ENCODE assay signal across 8 mouse cellular contexts in genomic region chr1:120207568-120207967, GRCm38 (mm10).
DNase-seq lines count a peak whose midpoint lies in the region; ATAC-seq lines count a peak whose summit lies in the region.

No protein-coding gene starts in this region.

- no peaks in the 10 kb centered on the region for H3K9me3 ChIP-seq in forebrain, embryonic 14.5 days (replicated peaks; ENCODE audit: control insufficient read depth, low read length)
- no peaks in the 10 kb centered on the region for H3K9me3 ChIP-seq in forebrain, embryonic 15.5 days
- no peaks in the 10 kb centered on the region for H3K9me3 ChIP-seq in embryonic facial prominence, embryonic 14.5 days (ENCODE audit: control insufficient read depth, low read length)

- WGBS in forebrain, embryonic 14.5 days = 45% methylated on average over 6 of the region's 6 CpGs
- 42% methylated on average over 6 of the region's 6 CpGs for WGBS in forebrain, embryonic 15.5 days
- 38% methylated on average over 6 of the region's 6 CpGs for WGBS in embryonic facial prominence, embryonic 14.5 days

- peak; percentile 66; the same call in 1 of the 2 replicates for ATAC-seq in forebrain, embryonic 14.5 days
- ATAC-seq in forebrain, embryonic 15.5 days (replicated peaks) = no peak
- ATAC-seq in embryonic facial prominence, embryonic 14.5 days (ENCODE audit: low read depth) = no peak
- no peak for ATAC-seq in activated CD4-positive, CD25-positive, alpha-beta regulatory T cell, adult 4 months
- no peak for ATAC-seq in inflammation-experienced regulatory T-cells, adult 6 months

- intact Hi-C loops in left cerebral cortex, postnatal 14 days (cut with DNase I) = no loop called here

- H3K9ac ChIP-seq in forebrain, embryonic 14.5 days (ENCODE audit: low read length) = no peak overlapping the region
- H3K9ac ChIP-seq in forebrain, embryonic 15.5 days (replicated peaks) = no peak overlapping the region
- no peak overlapping the region for H3K9ac ChIP-seq in embryonic facial prominence, embryonic 14.5 days (ENCODE audit: low read depth, low read length)

- peak; percentile 70 for DNase-seq in forebrain, embryonic 14.5 days (ENCODE audit: low spot score)
- DNase-seq in Muller cell, postnatal 12 days (ENCODE audit: inconsistent ontology term) = peak; percentile 94
- DNase-seq in embryonic facial prominence, embryonic 14.5 days (ENCODE audit: low spot score) = peak; percentile 88
- peak; percentile 38 to 52 for DNase-seq in left cerebral cortex, postnatal 14 days (ENCODE audit: low spot score in 2 of 2)
- no peak for DNase-seq in heart, postnatal 4 days

- no peak overlapping the region for H3K4me3 ChIP-seq in forebrain, embryonic 14.5 days (ENCODE audit: low read depth, low read length)
- H3K4me3 ChIP-seq in forebrain, embryonic 15.5 days = no peak overlapping the region
- H3K4me3 ChIP-seq in embryonic facial prominence, embryonic 14.5 days (ENCODE audit: low read depth, low read length) = no peak overlapping the region

- H3K27ac ChIP-seq in forebrain, embryonic 14.5 days (ENCODE audit: low read depth, low read length) = no peak overlapping the region
- H3K27ac ChIP-seq in forebrain, embryonic 15.5 days (replicated peaks) = no peak overlapping the region
- H3K27ac ChIP-seq in embryonic facial prominence, embryonic 14.5 days (replicated peaks; ENCODE audit: low read depth, low read length) = no peak overlapping the region

- H3K36me3 ChIP-seq in forebrain, embryonic 14.5 days (ENCODE audit: control insufficient read depth, insufficient read depth, low read length) = no peaks in the 10 kb centered on the region
- no peaks in the 10 kb centered on the region for H3K36me3 ChIP-seq in forebrain, embryonic 15.5 days
- H3K36me3 ChIP-seq in embryonic facial prominence, embryonic 14.5 days (ENCODE audit: control insufficient read depth, insufficient read depth, low read length) = no peaks in the 10 kb centered on the region

- H3K4me2 ChIP-seq in forebrain, embryonic 14.5 days (ENCODE audit: low read length) = no peak overlapping the region
- H3K4me2 ChIP-seq in forebrain, embryonic 15.5 days (replicated peaks) = no peak overlapping the region
- H3K4me2 ChIP-seq in embryonic facial prominence, embryonic 14.5 days (ENCODE audit: low read depth, low read length) = no peak overlapping the region

- no peaks in the 10 kb centered on the region for H3K4me1 ChIP-seq in forebrain, embryonic 14.5 days (ENCODE audit: control insufficient read depth, insufficient read depth, low read length)
- no peaks in the 10 kb centered on the region for H3K4me1 ChIP-seq in forebrain, embryonic 15.5 days
- H3K4me1 ChIP-seq in embryonic facial prominence, embryonic 14.5 days (ENCODE audit: control insufficient read depth, insufficient read depth, low read length) = no peaks in the 10 kb centered on the region

- H3K27me3 ChIP-seq in forebrain, embryonic 14.5 days (replicated peaks; ENCODE audit: control insufficient read depth, insufficient read depth, low read length) = no peaks in the 10 kb centered on the region
- H3K27me3 ChIP-seq in forebrain, embryonic 15.5 days = no peaks in the 10 kb centered on the region
- no peaks in the 10 kb centered on the region for H3K27me3 ChIP-seq in embryonic facial prominence, embryonic 14.5 days (replicated peaks; ENCODE audit: control insufficient read depth, insufficient read depth, low read length)
